Mouse (Mus musculus): Measurements from ENCODE around the gene 1700034J05Rik. TPM values are rescaled to one million over a fixed set of nuclear protein-coding genes. Genes with fewer than 3 reads are reported as not detected.

1700034J05Rik gene
- polyA plus RNA-seq, 1 experiment, result not detected

DNA sequence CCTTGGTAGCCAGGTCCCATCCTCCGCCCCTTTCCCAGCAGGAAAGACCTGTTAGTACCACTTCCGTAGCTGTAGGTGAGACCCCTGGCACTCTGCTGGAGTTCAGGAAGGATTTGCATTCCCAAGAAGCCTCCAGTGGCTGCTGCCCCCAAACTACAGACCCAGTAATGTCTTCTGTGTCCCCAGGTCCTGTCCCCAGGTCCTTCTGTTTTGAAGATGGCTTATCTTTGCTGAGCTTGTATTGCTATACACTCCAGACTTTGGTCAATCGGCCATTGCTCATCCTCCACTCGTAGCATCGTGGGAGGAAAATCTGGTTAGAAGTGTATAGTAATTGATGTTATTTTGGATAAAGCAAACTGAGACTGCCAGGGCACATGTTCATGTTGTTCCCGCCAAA is 13.6 kb upstream of the 1700034J05Rik start:
- Histone ChIP-seq H3K36me3 (ENCODE audit: control insufficient read depth, insufficient read depth, low read length) (no peaks in the 10 kb centered on the region), H3K4me3 (ENCODE audit: control insufficient read depth, insufficient read depth, low read length) (no peak overlapping the region), H3K27me3 (ENCODE audit: control insufficient read depth, insufficient read depth, low read length) (no peaks in the 10 kb centered on the region), H3K27ac (ENCODE audit: control insufficient read depth, insufficient read depth, low read length) (no peak overlapping the region), H3K4me1 (replicated peaks; ENCODE audit: control insufficient read depth, insufficient read depth, low read length) (no peaks in the 10 kb centered on the region)
- no peak for DNase-seq
- 94% methylated on average over 6 of the region's 6 CpGs for WGBS
- TF ChIP-seq POLR2A (IDR thresholded peaks at IDR 0.05; ENCODE audit: control insufficient read depth, extremely low read depth, insufficient read depth, low read length, poor library complexity), result no peak
- no peak for TF ChIP-seq CTCF (IDR thresholded peaks at IDR 0.05; ENCODE audit: borderline replicate concordance, control insufficient read depth, extremely low read depth, insufficient read depth, low read length, poor library complexity)

DNA sequence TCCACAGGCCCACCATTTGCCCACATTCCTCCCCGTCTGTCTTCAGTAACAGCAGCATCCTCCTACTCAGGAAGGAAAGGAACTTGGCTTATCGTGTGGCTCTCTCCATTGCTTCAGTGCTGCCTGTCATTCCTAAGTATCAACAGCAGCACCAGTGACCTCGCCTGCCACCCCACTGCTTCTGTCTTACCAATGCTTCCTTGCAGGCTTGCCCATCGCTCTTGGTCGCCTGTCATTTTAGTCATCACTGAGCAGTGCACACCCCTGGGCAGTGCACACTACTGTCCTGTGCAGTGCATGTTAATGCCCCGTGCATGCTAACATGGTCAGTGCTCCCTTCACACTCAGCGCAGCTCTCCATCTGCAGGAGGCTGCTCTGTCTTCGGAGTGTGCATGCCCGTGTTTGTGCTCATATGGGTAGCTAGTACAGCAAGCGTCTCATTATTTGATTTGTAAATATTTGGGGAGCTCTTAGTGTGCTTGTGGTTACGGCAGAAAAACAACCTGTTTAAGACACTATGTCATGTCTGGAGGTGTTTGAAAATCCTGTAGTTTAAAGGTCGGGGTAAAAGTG is 12.3 kb upstream of the 1700034J05Rik start:
- no peak for TF ChIP-seq CTCF (IDR thresholded peaks at IDR 0.05; ENCODE audit: borderline replicate concordance, control insufficient read depth, extremely low read depth, insufficient read depth, low read length, poor library complexity)
- no peak for TF ChIP-seq POLR2A (IDR thresholded peaks at IDR 0.05; ENCODE audit: control insufficient read depth, extremely low read depth, insufficient read depth, low read length, poor library complexity)
- H3K27me3 ChIP-seq (ENCODE audit: control insufficient read depth, insufficient read depth, low read length), result no peaks in the 10 kb centered on the region
- DNase-seq, result no peak
- no peak overlapping the region for H3K4me3 ChIP-seq (ENCODE audit: control insufficient read depth, insufficient read depth, low read length)
- no peaks in the 10 kb centered on the region for H3K4me1 ChIP-seq (replicated peaks; ENCODE audit: control insufficient read depth, insufficient read depth, low read length)
- H3K36me3 ChIP-seq (ENCODE audit: control insufficient read depth, insufficient read depth, low read length), result no peaks in the 10 kb centered on the region
- WGBS, result 89% methylated on average over 12 of the region's 12 CpGs
- H3K27ac ChIP-seq (ENCODE audit: control insufficient read depth, insufficient read depth, low read length), result no peak overlapping the region

DNA sequence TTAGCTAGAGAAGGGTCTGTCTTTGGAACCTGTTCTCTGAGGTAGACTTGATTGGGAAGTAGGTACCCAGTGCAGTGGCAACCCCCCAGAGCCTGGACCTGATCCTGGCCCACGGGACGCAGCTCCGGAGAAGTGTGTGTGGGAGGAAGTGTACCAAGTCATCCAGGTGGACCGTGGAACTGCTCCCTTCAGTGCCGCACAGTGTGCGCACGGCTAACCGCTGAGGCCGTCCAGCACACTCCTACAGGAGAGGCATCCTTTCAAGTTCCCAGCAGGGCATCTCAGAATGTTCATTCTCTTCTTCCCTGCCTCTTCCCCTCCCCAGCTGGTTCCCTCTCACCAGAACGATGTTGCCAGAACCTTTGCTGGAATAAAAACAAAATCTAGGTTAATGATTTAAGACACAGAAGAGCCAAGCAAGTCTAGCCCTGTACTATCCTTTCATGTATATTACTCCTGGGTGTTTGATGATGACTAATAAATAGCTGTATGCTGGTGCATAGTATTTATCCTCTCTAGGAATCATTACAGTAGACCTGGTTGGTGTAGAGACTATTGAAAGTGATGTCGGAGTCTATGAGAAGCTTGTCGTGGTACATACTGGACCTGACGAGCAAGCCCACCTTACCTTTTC is 11.0 kb upstream of the 1700034J05Rik start:
- no peak for DNase-seq
- no peaks in the 10 kb centered on the region for H3K4me1 ChIP-seq (replicated peaks; ENCODE audit: control insufficient read depth, insufficient read depth, low read length)
- TF ChIP-seq POLR2A (IDR thresholded peaks at IDR 0.05; ENCODE audit: control insufficient read depth, extremely low read depth, insufficient read depth, low read length, poor library complexity) (no peak), CTCF (IDR thresholded peaks at IDR 0.05; ENCODE audit: borderline replicate concordance, control insufficient read depth, extremely low read depth, insufficient read depth, low read length, poor library complexity) (no peak)
- no peaks in the 10 kb centered on the region for H3K27me3 ChIP-seq (ENCODE audit: control insufficient read depth, insufficient read depth, low read length)
- H3K36me3 ChIP-seq (ENCODE audit: control insufficient read depth, insufficient read depth, low read length), result no peaks in the 10 kb centered on the region
- 97% methylated on average over 13 of the region's 13 CpGs for WGBS
- H3K4me3 ChIP-seq (ENCODE audit: control insufficient read depth, insufficient read depth, low read length), result no peak overlapping the region
- no peak overlapping the region for H3K27ac ChIP-seq (ENCODE audit: control insufficient read depth, insufficient read depth, low read length)

DNA sequence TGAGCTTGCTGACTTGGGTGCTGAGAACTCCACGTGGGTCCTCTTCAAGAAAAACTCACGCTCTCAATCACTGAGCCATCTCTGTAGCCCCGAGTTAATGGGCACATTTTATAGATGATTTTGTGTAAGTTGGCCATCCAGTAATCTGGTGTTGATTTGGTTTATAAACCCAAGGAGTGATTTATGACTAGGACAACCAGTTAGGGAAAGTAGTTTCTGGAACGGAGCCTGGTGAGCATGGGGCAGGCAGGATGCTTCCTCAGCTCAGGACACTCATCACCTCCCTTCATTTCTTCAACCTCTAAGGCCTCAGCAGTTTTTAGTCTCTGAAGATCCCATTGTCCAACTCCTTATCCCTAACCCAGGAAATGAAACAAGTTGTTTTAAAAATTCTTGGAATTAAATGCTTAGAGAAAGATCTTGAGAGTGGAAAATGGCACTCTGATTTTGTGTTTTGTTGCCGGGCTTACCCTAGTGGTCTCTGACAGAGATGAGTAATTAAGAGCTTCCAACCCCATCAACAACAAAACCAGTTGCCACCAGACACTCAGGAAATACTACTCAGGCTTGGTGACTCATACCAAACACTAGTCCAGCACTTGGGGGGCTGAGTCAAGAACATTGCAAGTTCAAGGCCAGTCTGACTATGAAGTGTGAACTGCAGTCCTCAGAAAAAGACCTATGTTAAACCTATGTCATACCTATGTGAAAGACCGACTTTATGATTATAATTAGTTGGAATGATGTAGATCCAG is 9.4 kb upstream of the 1700034J05Rik start:
- Histone ChIP-seq H3K4me3 (ENCODE audit: control insufficient read depth, insufficient read depth, low read length) (no peak overlapping the region), H3K27me3 (ENCODE audit: control insufficient read depth, insufficient read depth, low read length) (no peaks in the 10 kb centered on the region), H3K4me1 (replicated peaks; ENCODE audit: control insufficient read depth, insufficient read depth, low read length) (no peaks in the 10 kb centered on the region), H3K36me3 (ENCODE audit: control insufficient read depth, insufficient read depth, low read length) (no peaks in the 10 kb centered on the region), H3K27ac (ENCODE audit: control insufficient read depth, insufficient read depth, low read length) (no peak overlapping the region)
- WGBS, result 92% methylated on average over 6 of the region's 6 CpGs
- DNase-seq, result no peak
- TF ChIP-seq CTCF (IDR thresholded peaks at IDR 0.05; ENCODE audit: borderline replicate concordance, control insufficient read depth, extremely low read depth, insufficient read depth, low read length, poor library complexity), result no peak
- no peak for TF ChIP-seq POLR2A (IDR thresholded peaks at IDR 0.05; ENCODE audit: control insufficient read depth, extremely low read depth, insufficient read depth, low read length, poor library complexity)

DNA sequence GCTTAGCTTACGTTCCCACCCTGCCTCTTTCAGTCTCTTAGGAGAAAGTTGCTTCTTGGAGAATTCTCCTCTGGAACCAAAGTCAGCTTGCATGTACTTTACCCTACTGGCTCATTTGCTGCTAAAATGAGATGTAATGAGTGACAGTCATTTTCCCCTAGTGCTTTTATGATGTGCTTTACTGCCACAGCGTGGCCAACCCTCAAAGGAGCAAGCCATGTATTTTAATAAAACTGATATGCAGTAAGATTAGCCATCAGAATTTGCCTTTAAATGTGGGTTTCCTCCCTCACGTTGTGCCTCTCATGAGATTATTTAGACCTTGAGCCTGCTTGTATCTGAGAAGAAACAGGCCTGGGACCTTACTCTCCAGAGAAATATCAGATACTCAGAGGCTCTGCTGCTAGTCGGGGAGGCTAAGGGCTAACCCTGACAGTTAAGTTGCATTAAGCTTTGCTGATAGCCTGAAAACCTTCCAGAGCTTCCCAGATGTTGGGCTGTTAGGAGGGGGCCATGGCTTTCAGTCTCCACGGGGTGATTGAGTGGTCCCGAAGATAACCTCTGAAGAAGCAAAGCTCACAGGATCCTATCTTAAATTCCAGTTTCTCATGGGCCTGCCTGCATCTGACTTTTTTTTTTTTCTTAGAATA is 7.7 kb upstream of the 1700034J05Rik start:
- H3K4me3 ChIP-seq (ENCODE audit: control insufficient read depth, insufficient read depth, low read length), result no peak overlapping the region
- 79% methylated on average over 6 of the region's 6 CpGs for WGBS
- H3K36me3 ChIP-seq (ENCODE audit: control insufficient read depth, insufficient read depth, low read length), result no peaks in the 10 kb centered on the region
- no peaks in the 10 kb centered on the region for H3K4me1 ChIP-seq (replicated peaks; ENCODE audit: control insufficient read depth, insufficient read depth, low read length)
- no peak for TF ChIP-seq POLR2A (IDR thresholded peaks at IDR 0.05; ENCODE audit: control insufficient read depth, extremely low read depth, insufficient read depth, low read length, poor library complexity)
- TF ChIP-seq CTCF (IDR thresholded peaks at IDR 0.05; ENCODE audit: borderline replicate concordance, control insufficient read depth, extremely low read depth, insufficient read depth, low read length, poor library complexity), result no peak
- DNase-seq, result no peak
- no peak overlapping the region for H3K27ac ChIP-seq (ENCODE audit: control insufficient read depth, insufficient read depth, low read length)
- H3K27me3 ChIP-seq (ENCODE audit: control insufficient read depth, insufficient read depth, low read length), result no peaks in the 10 kb centered on the region

DNA sequence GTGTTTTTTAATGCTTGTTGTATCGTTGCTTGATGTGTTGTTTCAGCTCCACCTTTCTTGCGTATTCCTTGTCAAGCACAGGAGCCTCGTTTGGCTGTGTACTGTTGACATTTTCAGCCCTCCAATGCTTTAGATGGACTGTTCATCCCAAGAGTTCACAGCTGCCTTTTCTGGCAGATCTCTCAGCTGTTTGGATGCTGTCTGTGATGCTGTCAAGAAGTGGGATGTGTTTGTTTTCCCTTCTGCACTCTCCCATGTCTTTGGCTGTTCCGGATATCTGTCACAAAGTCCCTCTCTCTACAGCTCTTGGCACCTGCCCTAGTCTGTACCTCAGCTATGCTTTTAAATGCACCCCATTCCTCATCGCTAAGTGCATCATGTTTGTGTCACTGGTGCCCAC is 6.7 kb upstream of the 1700034J05Rik start:
- no peaks in the 10 kb centered on the region for H3K36me3 ChIP-seq (ENCODE audit: control insufficient read depth, insufficient read depth, low read length)
- TF ChIP-seq CTCF (IDR thresholded peaks at IDR 0.05; ENCODE audit: borderline replicate concordance, control insufficient read depth, extremely low read depth, insufficient read depth, low read length, poor library complexity) (no peak), POLR2A (IDR thresholded peaks at IDR 0.05; ENCODE audit: control insufficient read depth, extremely low read depth, insufficient read depth, low read length, poor library complexity) (no peak)
- H3K27me3 ChIP-seq (ENCODE audit: control insufficient read depth, insufficient read depth, low read length), result no peaks in the 10 kb centered on the region
- no peak overlapping the region for H3K4me3 ChIP-seq (ENCODE audit: control insufficient read depth, insufficient read depth, low read length)
- DNase-seq, result no peak
- no peak overlapping the region for H3K27ac ChIP-seq (ENCODE audit: control insufficient read depth, insufficient read depth, low read length)
- WGBS, result 94% methylated on average over 5 of the region's 5 CpGs
- no peaks in the 10 kb centered on the region for H3K4me1 ChIP-seq (replicated peaks; ENCODE audit: control insufficient read depth, insufficient read depth, low read length)

Data from thymus, adult 2 months (tissue).